Mouse (Mus musculus) liver, embryonic 11.5 days (tissue): Measurements from ENCODE around the gene Glb1l2. TPM values are rescaled to one million over a fixed set of nuclear protein-coding genes. Genes with fewer than 3 reads are reported as not detected.

ENCODE experiments used
- ATAC-seq: fragments of 200-750 bp; cut with Nextera tagmentation; replicated peaks from 2 replicates; pipeline ENCODE4 v1.8.0; 2017; ENCODE audit warnings: moderate number of reproducible peaks, mild to moderate bottlenecking, moderate TSS enrichment, moderate library complexity; ENCODE audit not compliant: low FRiP score
- DNase-seq: peaks from one replicate; pipeline ENCODE4 v3.0.0-alpha.2; 2017; ENCODE audit warnings: low spot score
- H3K27ac ChIP-seq: fragments of 300-500 bp; sonication (generic); 2 replicates; pipeline ENCODE4 v1.5.1; 2014; ENCODE audit warnings: mild to moderate bottlenecking, low read depth, low read length, control low read depth
- H3K27me3 ChIP-seq: fragments of 300-500 bp; sonication (generic); replicated peaks from 2 replicates; pipeline ENCODE4 v1.6.1; 2014; ENCODE audit warnings: low read length, mixed read lengths; ENCODE audit not compliant: control insufficient read depth, insufficient read depth
- H3K36me3 ChIP-seq: fragments of 300-500 bp; sonication (generic); 2 replicates; pipeline ENCODE4 v1.6.1; 2014; ENCODE audit warnings: mild to moderate bottlenecking, low read length, moderate library complexity, mixed read lengths; ENCODE audit not compliant: control insufficient read depth, insufficient read depth
- H3K4me1 ChIP-seq: fragments of 300-500 bp; sonication (generic); replicated peaks from 2 replicates; pipeline ENCODE4 v1.6.1; 2014; ENCODE audit warnings: low read length, mixed read lengths; ENCODE audit not compliant: control insufficient read depth, insufficient read depth
- H3K4me2 ChIP-seq: fragments of 300-500 bp; sonication (generic); 2 replicates; pipeline ENCODE4 v1.6.1; 2014; ENCODE audit warnings: mild to moderate bottlenecking, control low read depth, moderate library complexity
- H3K4me3 ChIP-seq: fragments of 300-500 bp; sonication (generic); 2 replicates; pipeline ENCODE4 v1.5.1; 2014; ENCODE audit warnings: low read depth, low read length, control low read depth
- H3K9ac ChIP-seq: fragments of 300-500 bp; sonication (generic); 2 replicates; pipeline ENCODE4 v1.6.1; 2014; ENCODE audit warnings: low read depth, low read length, control low read depth
- H3K9me3 ChIP-seq: fragments of 300-500 bp; sonication (generic); 2 replicates; pipeline ENCODE4 v1.6.1; 2016; ENCODE audit warnings: low read length, inconsistent platforms, mixed read lengths; ENCODE audit not compliant: control insufficient read depth
- WGBS: fragments of 180-500 bp; shearing (Covaris S2); extraction: QIAGEN DNeasy Blood & Tissue Kit; methylation state at CpG from one replicate; pipeline ENCODE4 v1.1.7; 2014; 5-methylcytosine and 5-hydroxymethylcytosine counted together
- polyA plus RNA-seq: library from polyadenylated mRNA; unstranded; fragments of >200 nt; fragmentation: Nextera tagmentation; extraction: Ambion mirVana; gene quantifications from 2 replicates; pipeline ENCODE4 v1.2.1, GENCODE M21; 2014

Gene Glb1l2
- polyA plus RNA-seq, 1 experiment from 2014 or later: 1.6 TPM

GRCm38 (mm10) chr9:26783414-26783975 is 22.8 kb downstream of the Glb1l2 start:
- Histone ChIP-seq H3K27me3 (no peaks in the 10 kb centered on the region), H3K4me1 (no peaks in the 10 kb centered on the region), H3K27ac (no peak overlapping the region), H3K36me3 (no peaks in the 10 kb centered on the region), H3K4me3 (no peak overlapping the region), H3K4me2 (peak overlapping the region; percentile 34; the same call in 1 of the 2 replicates), H3K9me3 (no peaks in the 10 kb centered on the region), H3K9ac (no peak overlapping the region)
- DNase-seq: no peak
- WGBS: 44% methylated on average over 7 of the region's 7 CpGs
- ATAC-seq: peak; percentile 71

GRCm38 (mm10) chr9:26778421-26778820 is 27.8 kb downstream of the Glb1l2 start:
- no peak for ATAC-seq
- 79% methylated on average over 7 of the region's 7 CpGs for WGBS

DNA sequence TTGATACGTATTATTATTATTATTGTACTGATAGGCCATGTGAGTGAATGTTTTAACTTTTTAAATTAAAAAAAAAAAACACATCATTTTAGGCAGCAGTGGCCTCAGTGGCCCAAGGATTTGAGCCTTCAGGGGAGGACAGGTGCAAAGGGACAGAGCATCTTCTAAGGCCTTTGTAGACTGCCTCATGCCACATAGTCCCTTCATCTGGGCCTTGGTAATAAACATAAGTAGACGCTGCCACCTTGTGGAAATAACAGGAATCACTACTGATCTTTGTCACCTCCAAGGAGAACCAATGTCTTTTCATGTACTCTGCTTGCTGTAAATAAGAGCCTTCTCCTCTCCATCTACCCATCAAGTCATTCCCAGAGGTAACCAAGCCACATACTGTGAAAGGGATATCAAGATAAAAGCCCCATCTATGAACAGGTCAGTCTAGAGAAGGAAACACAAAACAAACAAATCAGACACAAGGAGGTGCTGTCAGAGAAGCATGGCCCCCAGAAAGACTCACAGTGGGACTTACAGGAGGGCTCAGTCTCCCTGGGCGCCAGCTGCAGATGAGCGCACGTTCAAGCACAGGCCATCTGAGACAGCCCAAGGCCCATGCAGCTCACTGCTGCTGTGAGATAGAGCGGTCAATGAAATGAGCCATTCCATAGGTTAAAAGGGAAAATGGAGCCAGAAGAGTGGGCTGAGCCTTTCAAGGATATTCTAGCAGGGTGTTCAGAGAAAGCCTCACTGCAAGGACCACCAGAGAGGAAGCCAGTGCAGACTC is 30.0 kb downstream of the Glb1l2 start:
- Histone ChIP-seq H3K4me1 (no peaks in the 10 kb centered on the region), H3K9me3 (no peaks in the 10 kb centered on the region), H3K9ac (no peak overlapping the region), H3K4me3 (no peak overlapping the region), H3K27ac (no peak overlapping the region), H3K27me3 (no peaks in the 10 kb centered on the region), H3K4me2 (no peak overlapping the region), H3K36me3 (no peaks in the 10 kb centered on the region)
- no peak for DNase-seq
- WGBS: 62% methylated on average over 6 of the region's 6 CpGs
- no peak for ATAC-seq

More at GRCm38 (mm10) chr9:26778421-26778820, 27.8 kb downstream of the Glb1l2 start:
- Histone ChIP-seq H3K4me3 (no peak overlapping the region), H3K4me2 (no peak overlapping the region), H3K4me1 (no peaks in the 10 kb centered on the region), H3K9ac (no peak overlapping the region), H3K27ac (no peak overlapping the region), H3K27me3 (no peaks in the 10 kb centered on the region), H3K36me3 (no peaks in the 10 kb centered on the region), H3K9me3 (no peaks in the 10 kb centered on the region)
- DNase-seq: no peak

DNA sequence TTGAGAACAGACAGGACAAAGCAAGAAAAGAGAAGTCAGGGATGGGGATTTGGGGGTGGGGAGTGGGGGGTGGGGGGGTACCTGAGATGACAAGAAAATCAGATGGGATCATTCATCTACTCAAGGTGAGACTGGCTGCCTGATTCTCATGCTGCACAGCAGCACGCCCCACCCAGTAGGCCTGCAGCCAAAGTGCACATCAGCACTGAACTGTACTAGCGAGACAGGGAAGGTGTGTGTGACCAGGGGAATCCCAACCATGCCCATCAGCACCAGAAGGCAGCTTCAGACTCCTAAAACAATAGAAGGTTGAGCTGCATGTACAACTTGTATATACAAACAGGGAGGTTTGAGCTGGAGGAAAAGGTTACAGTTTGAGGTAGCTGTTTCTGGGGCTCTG is 30.6 kb downstream of the Glb1l2 start:
- ATAC-seq (no peak), DNase-seq (no peak)
- Histone ChIP-seq H3K4me1 (no peaks in the 10 kb centered on the region), H3K36me3 (no peaks in the 10 kb centered on the region), H3K9me3 (no peaks in the 10 kb centered on the region), H3K4me3 (no peak overlapping the region), H3K9ac (no peak overlapping the region), H3K4me2 (no peak overlapping the region), H3K27ac (no peak overlapping the region), H3K27me3 (no peaks in the 10 kb centered on the region)
- 71% methylated on average over 2 of the region's 2 CpGs for WGBS

GRCm38 (mm10) chr9:26768181-26768580 is 38.1 kb downstream of the Glb1l2 start:
- 74% methylated on average over 3 of the region's 3 CpGs for WGBS
- DNase-seq: no peak
- H3K9me3 ChIP-seq: no peaks in the 10 kb centered on the region
- H3K4me2 ChIP-seq: no peak overlapping the region
- H3K27ac ChIP-seq: no peak overlapping the region
- no peaks in the 10 kb centered on the region for H3K4me1 ChIP-seq
- no peak overlapping the region for H3K4me3 ChIP-seq
- H3K27me3 ChIP-seq: no peaks in the 10 kb centered on the region
- ATAC-seq: no peak
- H3K9ac ChIP-seq: no peak overlapping the region
- H3K36me3 ChIP-seq: no peaks in the 10 kb centered on the region

DNA sequence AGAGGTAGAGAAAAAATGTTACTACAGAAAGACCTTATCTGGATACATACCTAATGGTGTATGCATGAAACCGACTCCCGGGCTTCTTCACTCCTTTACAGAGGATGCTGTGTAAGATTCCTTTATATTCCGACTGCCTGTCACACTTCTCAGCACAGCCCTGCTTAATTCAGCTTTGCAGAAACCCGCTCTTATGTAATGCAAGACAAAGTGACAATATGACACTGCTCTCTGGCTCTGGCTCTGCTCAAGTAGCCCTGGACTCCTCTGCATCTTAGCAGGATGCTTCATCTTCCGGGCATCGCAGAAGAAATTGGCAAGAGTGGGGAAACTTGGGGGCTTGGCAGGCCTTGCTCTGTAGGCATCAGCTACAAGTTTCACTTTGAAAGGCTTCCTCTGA is 43.8 kb downstream of the Glb1l2 start:
- H3K4me3 ChIP-seq: no peak overlapping the region
- no peaks in the 10 kb centered on the region for H3K9me3 ChIP-seq
- ATAC-seq (no peak), DNase-seq (no peak)
- H3K9ac ChIP-seq: no peak overlapping the region
- H3K36me3 ChIP-seq: no peaks in the 10 kb centered on the region
- no peaks in the 10 kb centered on the region for H3K4me1 ChIP-seq
- no peaks in the 10 kb centered on the region for H3K27me3 ChIP-seq
- H3K27ac ChIP-seq: no peak overlapping the region
- WGBS: 81% methylated on average over 6 of the region's 6 CpGs
- H3K4me2 ChIP-seq: no peak overlapping the region

- ATAC-seq (no peak), DNase-seq (no peak)
- Histone ChIP-seq H3K9ac (no peak overlapping the region), H3K36me3 (no peaks in the 10 kb centered on the region), H3K4me2 (no peak overlapping the region), H3K4me1 (no peaks in the 10 kb centered on the region), H3K4me3 (no peak overlapping the region), H3K27me3 (no peaks in the 10 kb centered on the region), H3K9me3 (no peaks in the 10 kb centered on the region), H3K27ac (no peak overlapping the region)
- WGBS: 78% methylated on average over 5 of the region's 5 CpGs
Observed at GRCm38 (mm10) chr9:26760576-26760975, 45.7 kb downstream of the Glb1l2 start.

DNA sequence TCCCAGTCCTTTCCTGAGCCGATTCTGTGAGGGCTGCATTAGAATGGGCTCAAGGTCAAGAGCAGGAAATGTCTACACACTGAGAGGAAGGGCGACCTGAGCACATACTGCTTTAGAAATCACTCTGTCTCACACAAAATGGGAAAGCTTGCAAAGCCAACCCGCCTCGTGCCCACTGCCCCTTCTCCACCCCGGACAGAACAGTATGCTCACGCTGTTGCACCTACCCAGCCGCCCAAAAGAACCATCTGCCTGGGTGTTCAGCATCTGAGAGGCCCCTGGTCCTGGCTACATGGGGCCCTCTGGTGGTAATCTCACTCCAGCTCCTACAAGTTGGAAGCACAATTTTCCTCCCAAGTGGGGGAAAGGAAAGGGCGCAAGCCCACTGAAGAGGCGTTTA is 46.2 kb downstream of the Glb1l2 start:
- no peak overlapping the region for H3K27ac ChIP-seq
- no peaks in the 10 kb centered on the region for H3K36me3 ChIP-seq
- H3K9ac ChIP-seq: no peak overlapping the region
- no peak overlapping the region for H3K4me3 ChIP-seq
- H3K9me3 ChIP-seq: no peaks in the 10 kb centered on the region
- WGBS: 32% methylated on average over 9 of the region's 9 CpGs
- DNase-seq (no peak), ATAC-seq (no peak)
- H3K4me2 ChIP-seq: no peak overlapping the region
- H3K4me1 ChIP-seq: no peaks in the 10 kb centered on the region
- no peaks in the 10 kb centered on the region for H3K27me3 ChIP-seq

DNA sequence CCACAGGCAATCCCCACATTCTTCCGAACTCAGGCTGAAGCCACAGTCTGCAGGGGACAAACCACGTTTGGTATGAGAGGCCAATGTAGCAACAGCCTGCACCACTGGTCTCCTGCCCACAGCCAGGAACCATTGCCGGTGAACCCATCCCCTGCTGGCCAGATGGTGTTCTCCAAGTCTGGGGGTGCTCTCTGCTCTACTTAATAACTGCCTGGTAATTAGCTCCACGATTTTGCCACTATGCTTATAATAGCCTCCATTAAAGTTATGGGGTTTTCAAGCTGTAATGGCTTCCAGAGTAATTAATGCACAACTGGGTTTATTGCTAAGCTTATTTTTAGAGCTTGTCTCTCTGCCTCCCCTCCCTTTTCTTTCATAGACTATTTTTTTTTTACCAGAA is 57.4 kb downstream of the Glb1l2 start:
- H3K4me3 ChIP-seq: no peak overlapping the region
- no peak overlapping the region for H3K4me2 ChIP-seq
- ATAC-seq (no peak), DNase-seq (no peak)
- H3K9me3 ChIP-seq: no peaks in the 10 kb centered on the region
- H3K27ac ChIP-seq: no peak overlapping the region
- H3K9ac ChIP-seq: no peak overlapping the region
- 76% methylated on average over 4 of the region's 4 CpGs for WGBS
- H3K36me3 ChIP-seq: no peaks in the 10 kb centered on the region
- no peaks in the 10 kb centered on the region for H3K27me3 ChIP-seq
- no peaks in the 10 kb centered on the region for H3K4me1 ChIP-seq
